Mouse (Mus musculus) lung, adult 2 months (tissue): ENCODE data around the gene Enkd1. TPM values are rescaled to one million over a fixed set of nuclear protein-coding genes. Genes with fewer than 3 reads are reported as not detected.

Experiments
- DNase-seq: peaks from one replicate; pipeline ENCODE4 v3.0.0; 2022
- H3K4me1 ChIP-seq: fragments of 200-500 bp; 2 replicates; pipeline ENCODE4 v1.6.1; 2011; ENCODE audit warnings: low read length; ENCODE audit not compliant: control insufficient read depth, insufficient read depth
- H3K4me3 ChIP-seq: fragments of 200-500 bp; replicated peaks from 2 replicates; pipeline ENCODE3; 2011; ENCODE audit warnings: low read depth, mild to moderate bottlenecking, control low read depth, low read length; ENCODE audit errors: extremely low read depth
- CTCF ChIP-seq: fragments of 200-500 bp; IDR thresholded peaks from 2 replicates; pipeline ENCODE4 v1.5.1; 2011; ENCODE audit warnings: mild to moderate bottlenecking, low read length, control low read depth; ENCODE audit not compliant: insufficient read depth
- POLR2A ChIP-seq: fragments of 200-500 bp; IDR thresholded peaks from 2 replicates; pipeline ENCODE4 v1.6.1; 2011; ENCODE audit warnings: low read depth, mild to moderate bottlenecking, control low read depth, low read length, borderline replicate concordance; ENCODE audit errors: extremely low read depth
- WGBS: fragments of 180-500 bp; shearing (Covaris S2); methylation state at CpG from one replicate; pipeline ENCODE4 v1.1.7; 2018; 5-methylcytosine and 5-hydroxymethylcytosine counted together
- polyA plus RNA-seq: library from polyadenylated mRNA; depleted of rRNA; stranded (reverse); fragments of >200 nt; gene quantifications from 2 replicates; pipeline ENCODE4 v1.2.3, GENCODE M21; 2012

Enkd1 gene
- polyA plus RNA-seq, 1 experiment = 9.6 TPM

DNA sequence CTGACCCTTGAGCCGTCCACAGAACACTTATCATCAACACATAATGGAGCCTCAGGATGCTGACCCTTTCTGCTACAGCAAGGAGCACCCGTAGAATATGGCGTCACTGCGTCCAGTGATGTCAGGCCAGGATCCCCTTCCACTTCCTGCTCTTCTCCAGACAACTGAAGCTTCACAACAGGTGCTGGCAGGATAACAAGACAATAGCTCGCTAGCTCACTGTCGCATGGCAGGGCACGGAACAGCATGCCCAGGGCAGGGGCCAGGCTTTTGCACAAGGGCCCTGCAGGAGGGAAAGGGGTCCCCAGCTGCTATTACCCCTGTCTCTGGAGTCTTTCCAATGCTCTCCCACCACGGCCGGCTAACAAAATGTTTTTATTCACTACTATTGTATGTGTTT lies 14.9 kb upstream of the Enkd1 start:
- WGBS = 71% methylated on average over 9 of the region's 9 CpGs
- TF ChIP-seq POLR2A (no peak), CTCF (no peak)
- DNase-seq = no peak

DNA sequence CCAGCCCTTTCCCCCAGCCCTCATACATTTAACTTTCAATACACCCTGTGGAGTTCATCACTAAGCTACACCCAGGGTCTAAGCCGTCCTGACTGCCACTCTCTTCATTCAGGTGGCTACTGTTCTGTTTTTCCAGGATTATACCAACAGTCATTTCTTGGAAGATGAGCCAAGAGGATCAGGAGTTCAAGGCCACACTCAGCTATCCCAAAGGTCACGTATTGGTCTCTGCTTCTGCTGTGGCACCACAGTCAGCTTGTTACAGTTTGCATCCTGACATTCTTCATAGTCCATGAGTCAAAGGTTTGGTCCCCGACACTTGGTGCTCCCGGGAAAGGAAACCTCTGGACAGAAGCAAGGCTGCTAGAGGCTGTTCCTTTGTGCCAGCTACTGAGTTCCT lies 11.6 kb upstream of the Enkd1 start:
- no peak for DNase-seq
- H3K4me3 ChIP-seq = no peak overlapping the region
- TF ChIP-seq POLR2A (no peak), CTCF (no peak)
- 56% methylated on average over 4 of the region's 4 CpGs for WGBS
- peaks cover 7% of the 10 kb centered on the region for H3K4me1 ChIP-seq

More for the DNA sequence above, 14.9 kb upstream of the Enkd1 start:
- Histone ChIP-seq H3K4me3 (no peak overlapping the region), H3K4me1 (peaks cover 9% of the 10 kb centered on the region)

DNA sequence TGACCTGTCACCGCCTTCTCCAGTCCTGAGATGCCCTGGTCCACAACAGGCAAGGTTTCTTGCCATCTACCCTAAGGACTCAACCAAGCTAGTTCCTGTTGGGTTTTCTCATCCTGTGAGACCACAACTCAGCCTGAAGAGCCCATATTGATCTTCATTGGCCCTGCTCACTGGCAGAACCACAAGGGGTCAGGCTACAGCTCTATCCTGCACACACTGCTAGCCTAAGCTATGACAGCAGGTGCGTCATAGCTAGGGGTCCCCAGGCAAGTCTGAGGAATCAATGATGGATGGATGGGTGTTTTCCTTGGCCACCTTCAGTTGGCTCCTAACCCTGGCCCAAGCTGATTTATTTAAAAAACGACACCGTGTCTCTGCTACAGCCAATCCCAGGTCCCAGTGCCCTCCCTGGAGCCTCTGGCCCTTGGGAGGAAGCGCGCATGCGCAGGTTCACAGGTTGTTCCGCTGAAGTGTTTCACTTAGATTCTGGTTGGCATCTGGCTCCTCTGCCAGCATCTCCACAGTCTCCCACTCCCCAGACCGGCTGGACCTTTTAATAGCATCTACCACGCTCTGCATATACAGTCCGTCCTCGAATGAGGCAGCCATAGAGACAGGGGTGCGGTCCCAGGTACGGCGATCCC lies 8.4 kb upstream of the Enkd1 start:
- no peak for DNase-seq
- WGBS = 92% methylated on average over 15 of the region's 15 CpGs
- Histone ChIP-seq H3K4me3 (no peak overlapping the region), H3K4me1 (peaks cover 7% of the 10 kb centered on the region)
- TF ChIP-seq POLR2A (no peak), CTCF (no peak)

DNA sequence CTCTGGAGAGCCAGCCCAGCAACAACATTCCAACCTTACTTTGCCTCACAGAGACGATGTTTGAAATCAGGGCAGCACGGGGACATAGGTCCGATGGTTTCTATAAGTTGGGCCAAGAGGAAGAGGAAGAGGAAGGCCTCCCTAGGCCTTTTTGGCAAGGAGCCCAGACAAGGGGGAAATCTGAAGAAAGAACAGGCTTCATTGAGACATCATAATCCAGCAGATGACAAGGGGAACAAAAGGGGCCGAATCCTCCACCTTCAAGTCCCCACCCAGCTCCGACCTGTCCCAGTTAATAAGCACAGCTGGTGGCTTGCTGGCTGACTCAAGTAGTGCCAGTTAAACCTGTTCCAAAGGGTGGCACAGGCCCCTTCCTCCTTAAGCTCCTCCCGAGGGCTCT lies 7.0 kb upstream of the Enkd1 start:
- 24% methylated on average over 6 of the region's 6 CpGs for WGBS
- H3K4me3 ChIP-seq = no peak overlapping the region
- no peak for DNase-seq
- H3K4me1 ChIP-seq = peaks cover 6% of the 10 kb centered on the region
- TF ChIP-seq POLR2A (no peak), CTCF (no peak)

DNA sequence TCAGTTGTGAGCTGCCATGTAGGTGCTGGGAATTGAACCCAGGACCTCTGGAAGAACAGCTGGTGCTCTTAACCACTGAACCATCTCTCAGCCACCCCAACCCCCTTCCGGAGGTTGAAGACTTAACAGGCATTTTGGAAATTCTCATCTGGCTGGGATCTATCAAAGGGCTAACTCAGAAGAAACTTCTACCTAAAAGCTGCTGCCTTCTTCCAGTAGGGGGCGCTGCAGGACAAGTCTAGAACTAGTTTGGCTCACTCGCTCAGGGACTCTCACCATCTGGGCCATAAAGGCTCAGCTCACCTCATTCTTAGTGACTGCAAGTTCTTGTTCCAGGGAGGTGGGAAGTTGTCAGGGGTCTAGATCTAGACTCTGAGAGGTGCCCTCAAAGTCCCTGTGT lies 6.1 kb upstream of the Enkd1 start:
- TF ChIP-seq CTCF = peak; percentile 87
- no peak for TF ChIP-seq POLR2A
- peak; percentile 87 for DNase-seq
- 2% methylated on average over 3 of the region's 3 CpGs for WGBS
- Histone ChIP-seq H3K4me1 (0 out of 2 replicates have a peak, but pooled peaks cover 2% of the 10 kb centered on the region), H3K4me3 (no peak overlapping the region)

DNA sequence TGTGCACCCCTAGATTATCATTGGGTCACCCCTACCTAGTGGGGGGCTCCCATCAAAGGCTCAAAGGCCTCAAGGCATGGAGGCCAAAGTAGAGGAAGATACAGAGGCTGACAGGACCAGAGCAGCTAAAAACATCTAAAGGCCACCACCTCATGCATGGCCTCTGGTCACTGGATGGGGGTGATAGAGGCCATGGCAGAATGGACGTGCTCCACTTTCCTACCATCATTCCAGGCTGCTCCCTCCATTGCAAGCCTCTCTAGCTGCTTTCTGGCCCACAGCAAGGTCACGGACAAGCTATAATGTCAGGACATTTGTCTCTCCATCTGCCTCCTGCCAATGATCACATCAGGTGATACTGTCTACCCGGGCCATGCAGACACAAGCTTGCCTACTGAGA lies 4.3 kb upstream of the Enkd1 start:
- no peak overlapping the region for H3K4me3 ChIP-seq
- WGBS = 85% methylated on average over 3 of the region's 3 CpGs
- peaks cover 5% of the 10 kb centered on the region; the same call in 1 of the 2 replicates for H3K4me1 ChIP-seq
- TF ChIP-seq POLR2A (no peak), CTCF (no peak)
- no peak for DNase-seq

DNA sequence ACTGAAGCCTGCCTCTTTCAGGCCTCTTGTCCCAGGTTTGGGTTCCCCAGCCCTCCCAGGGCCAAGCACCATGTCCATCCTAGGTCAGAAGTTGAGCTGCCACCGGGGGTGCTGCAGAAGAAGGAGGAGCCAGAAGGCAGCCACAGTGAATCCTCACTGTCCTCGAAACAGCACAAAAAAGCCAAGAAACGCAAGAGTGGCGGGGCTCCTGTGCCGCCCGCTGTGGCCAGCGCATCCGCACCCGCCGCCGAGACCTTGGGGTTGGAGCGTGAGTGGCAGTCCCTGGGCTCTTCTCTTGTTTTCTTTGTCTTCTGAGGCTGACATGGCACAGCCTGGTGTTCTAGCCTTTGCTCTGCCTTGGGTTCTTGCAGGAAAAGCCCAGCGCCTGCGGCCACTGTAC lies 1.3 kb upstream of the Enkd1 start:
- TF ChIP-seq CTCF = no peak
- no peak for TF ChIP-seq POLR2A
- Histone ChIP-seq H3K4me1 (peaks cover 3% of the 10 kb centered on the region; the same call in 1 of the 2 replicates), H3K4me3 (no peak overlapping the region)
- 78% methylated on average over 14 of the region's 14 CpGs for WGBS
- DNase-seq = no peak

DNA sequence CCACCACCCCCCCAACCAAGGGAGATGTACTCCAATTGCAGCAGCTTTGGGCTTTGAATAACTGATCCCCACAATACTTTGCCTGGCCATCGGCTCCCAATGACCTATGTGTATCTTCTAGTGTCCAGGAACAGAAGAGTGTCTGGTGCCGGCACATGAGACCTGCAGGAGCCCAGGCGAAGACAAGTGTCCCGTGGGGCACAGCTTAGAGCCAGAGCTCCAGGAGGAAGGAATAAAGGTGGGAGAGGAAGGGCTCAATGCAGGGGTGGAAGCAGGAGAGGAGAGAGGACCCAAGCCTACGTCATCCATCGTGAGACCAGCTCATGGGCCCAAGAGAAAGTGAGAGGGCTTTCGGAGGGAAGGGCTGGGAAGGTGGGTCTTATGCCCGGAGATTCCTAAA lies 665 bp upstream of the Enkd1 start:
- H3K4me1 ChIP-seq = peaks cover 3% of the 10 kb centered on the region; the same call in 1 of the 2 replicates
- WGBS = 88% methylated on average over 8 of the region's 8 CpGs
- no peak for DNase-seq
- no peak overlapping the region for H3K4me3 ChIP-seq
- TF ChIP-seq POLR2A = no peak
- TF ChIP-seq CTCF = no peak

DNA sequence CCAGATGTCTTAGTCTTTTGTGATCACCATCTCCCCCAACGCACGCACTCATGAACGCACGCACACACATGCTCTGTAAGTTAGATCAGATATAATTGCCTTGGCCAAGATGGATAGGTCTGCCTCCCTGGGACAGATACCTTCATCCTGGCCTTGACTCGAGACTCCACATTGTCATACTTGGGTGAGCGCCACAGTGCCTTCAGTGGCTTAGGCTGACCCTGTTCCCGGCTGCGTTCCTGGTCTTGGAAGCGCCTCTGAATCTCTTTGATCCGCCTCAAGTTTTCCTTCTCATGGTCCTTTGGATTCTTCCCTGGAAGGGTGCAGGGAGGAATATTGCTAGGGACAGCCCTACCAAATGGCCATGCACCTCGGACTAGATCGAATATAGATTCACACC lies 1.6 kb downstream of the Enkd1 start:
- Histone ChIP-seq H3K4me1 (peaks cover 6% of the 10 kb centered on the region; the same call in 1 of the 2 replicates), H3K4me3 (no peak overlapping the region)
- 84% methylated on average over 12 of the region's 12 CpGs for WGBS
- TF ChIP-seq CTCF (no peak), POLR2A (no peak)
- DNase-seq = no peak

DNA sequence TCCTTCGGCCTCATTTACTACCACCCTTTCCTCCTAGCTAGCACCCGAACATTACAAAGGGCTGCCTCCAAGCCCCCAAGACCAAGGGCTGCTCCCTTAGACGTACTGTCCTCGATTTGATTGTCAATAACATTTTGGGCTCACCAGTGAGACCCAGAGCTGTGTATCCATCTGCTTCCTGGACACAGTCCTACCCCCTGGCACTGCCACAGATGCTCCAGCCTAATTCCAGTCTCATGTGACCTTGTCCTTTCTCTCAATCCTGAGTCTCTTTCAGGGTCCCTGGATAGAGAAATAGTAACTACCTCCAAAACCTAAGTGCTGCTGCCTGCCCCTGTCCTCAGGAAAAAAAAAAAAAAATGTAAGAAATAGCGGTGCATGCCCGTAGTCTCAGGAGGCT lies 3.1 kb downstream of the Enkd1 start:
- Histone ChIP-seq H3K4me3 (no peak overlapping the region), H3K4me1 (peaks cover 8% of the 10 kb centered on the region; the same call in 1 of the 2 replicates)
- no peak for TF ChIP-seq CTCF
- TF ChIP-seq POLR2A = no peak
- WGBS = 87% methylated on average over 6 of the region's 6 CpGs
- DNase-seq = no peak
